In the genomic region with DNA sequence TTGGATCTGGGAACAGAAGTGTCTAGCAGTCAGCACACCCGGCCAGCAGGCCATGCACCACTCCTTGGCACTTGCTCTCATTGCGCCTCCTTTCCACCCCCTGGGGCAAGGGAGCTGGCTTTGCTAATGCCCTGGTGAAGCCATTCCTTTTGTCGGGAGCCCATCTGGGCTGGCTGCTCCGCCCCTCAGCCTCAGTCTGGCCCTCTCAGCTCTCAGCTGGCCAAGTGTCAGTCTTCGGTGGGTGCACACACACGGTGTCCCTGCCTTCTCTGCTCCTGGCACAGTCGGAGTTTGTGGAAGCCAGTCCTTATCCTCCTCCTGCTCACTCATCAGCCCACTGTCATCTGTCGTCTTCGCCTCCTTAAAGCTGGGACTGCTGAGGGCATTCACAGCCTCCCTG, we compare ENCODE assay signal across 15 mouse cellular contexts.
DNase-seq lines count a peak whose midpoint lies in the region; ATAC-seq and TF ChIP-seq lines count a peak whose summit lies in the region.
"Had no signal": no experiment of that assay in that cellular context is flagged by ENCODE, and none has a peak within 500 bp of the region (broad histone marks: within the 10 kb centered on the region; RNA-seq: fewer than 3 reads in every experiment).

No protein-coding gene starts in this region.

- no peaks in the 10 kb centered on the region for H3K9me3 ChIP-seq in liver, postnatal 0 days (ENCODE audit: low read length)
- H3K9me3 ChIP-seq: embryonic facial prominence, embryonic 13.5 days; midbrain, embryonic 10.5 days had no signal

- intact Hi-C loops in heart, postnatal 14 days (cut with DNase I), result no loop called here

- WGBS in liver, adult 2 months, result 83% methylated on average over 9 of the region's 9 CpGs
- WGBS in liver, postnatal 0 days (ENCODE audit: insufficient replicate concordance), result 82% methylated on average over 9 of the region's 9 CpGs

- DNase-seq in heart, adult 18-20 months, result peak; percentile 42 to 48
- no peak for DNase-seq in heart, postnatal 14 days
- no peak for DNase-seq in liver, adult 2 months (ENCODE audit: extremely low read depth, low read depth, low spot score)
- DNase-seq in liver, postnatal 0 days, result no peak
- peak; percentile 29 to 47 for DNase-seq in cerebellum, adult 18-20 months
- DNase-seq in cerebellum, postnatal 25 days, result peak; percentile 31 to 54
- no peak for DNase-seq in thymus, postnatal 4 days
- DNase-seq: adrenal gland, postnatal 14 days; kidney, postnatal 10 days had no signal

- H3K79me2 ChIP-seq in liver, adult 2 months (ENCODE audit: control insufficient read depth, insufficient read depth, low read length), result peaks cover 5% of the 10 kb centered on the region; the same call in 1 of the 2 replicates

- H3K4me1 ChIP-seq in liver, adult 2 months (ENCODE audit: control insufficient read depth, insufficient read depth, low read length), result no peaks in the 10 kb centered on the region; the same call in 1 of the 2 replicates
- H3K4me1 ChIP-seq in liver, postnatal 0 days (ENCODE audit: insufficient read depth), result 0 out of 2 replicates have a peak, but pooled peaks cover 5% of the 10 kb centered on the region

- ATAC-seq in liver, postnatal 0 days, result no peak
- ATAC-seq: lung, postnatal 0 days; Patski had no signal

- TF ChIP-seq POLR2A in liver, adult 2 months (IDR thresholded peaks at IDR 0.05; ENCODE audit: extremely low read depth, insufficient read depth, low read length), result no peak

- H3K4me2 ChIP-seq in liver, postnatal 0 days (ENCODE audit: low read depth, low read length), result no peak overlapping the region
- H3K4me2 ChIP-seq: embryonic facial prominence, embryonic 13.5 days; liver, embryonic 11.5 days had no signal

- H3K9ac ChIP-seq in liver, adult 2 months (ENCODE audit: low read depth, low read length), result no peak overlapping the region
- H3K9ac ChIP-seq in liver, postnatal 0 days (replicated peaks), result no peak overlapping the region
- H3K9ac ChIP-seq: embryonic facial prominence, embryonic 13.5 days had no signal

- TF ChIP-seq EP300 in liver, postnatal 0 days (IDR thresholded peaks at IDR 0.05; ENCODE audit: low read depth), result no peak

- H3K36me3 ChIP-seq in liver, adult 2 months (ENCODE audit: control insufficient read depth, insufficient read depth, low read length), result peaks cover 63% of the 10 kb centered on the region
- H3K36me3 ChIP-seq in liver, postnatal 0 days (replicated peaks; ENCODE audit: insufficient read depth, low read length), result peaks cover 59% of the 10 kb centered on the region

- no peak for TF ChIP-seq CTCF in liver, adult 2 months (IDR thresholded peaks at IDR 0.05; ENCODE audit: low read depth, low read length)
- no peak for TF ChIP-seq CTCF in liver, postnatal 0 days (IDR thresholded peaks at IDR 0.05; ENCODE audit: low read depth)

- peak overlapping the region; percentile 7; the same call in 1 of the 2 replicates for H3K27ac ChIP-seq in liver, adult 2 months (replicated peaks; ENCODE audit: insufficient read depth, low read depth, low read length)
- no peak overlapping the region for H3K27ac ChIP-seq in liver, postnatal 0 days (ENCODE audit: low read depth)
- H3K27ac ChIP-seq: embryonic facial prominence, embryonic 13.5 days; midbrain, embryonic 10.5 days had no signal

- no peak overlapping the region for H3K4me3 ChIP-seq in liver, adult 2 months (ENCODE audit: insufficient read depth, low read depth, low read length)
- H3K4me3 ChIP-seq in liver, postnatal 0 days (ENCODE audit: low read depth, low read length), result no peak overlapping the region
- H3K4me3 ChIP-seq: embryonic facial prominence, embryonic 13.5 days; midbrain, embryonic 10.5 days had no signal

- H3K27me3 ChIP-seq in liver, adult 2 months (ENCODE audit: control insufficient read depth, insufficient read depth, low read length), result no peaks in the 10 kb centered on the region
- H3K27me3 ChIP-seq in liver, postnatal 0 days (ENCODE audit: insufficient read depth, low read length), result no peaks in the 10 kb centered on the region
- H3K27me3 ChIP-seq: CH12.LX; embryonic facial prominence, embryonic 13.5 days; Patski had no signal

Comparison
In these comparisons a context has a peak if more than half of its experiments do, and no peak if none do; other contexts are left out.
1. DNase-seq: peak in heart, adult 18-20 months (2 of 2), cerebellum, adult 18-20 months (2 of 2) and cerebellum, postnatal 25 days (2 of 2); none in heart, postnatal 14 days (0 of 2), liver, adult 2 months (single experiment), liver, postnatal 0 days (single experiment) and thymus, postnatal 4 days (single experiment).